Mouse (Mus musculus) gastrocnemius, adult 2 months (tissue): Measurements from ENCODE around the gene Hpcal1. TPM values are rescaled to one million over a fixed set of nuclear protein-coding genes. Genes with fewer than 3 reads are reported as not detected.

Experiments used
- DNase-seq: peaks from one replicate; pipeline ENCODE4 v3.0.0; 2022
- H3K27ac ChIP-seq: fragments of 200-600 bp; 2 replicates; pipeline ENCODE4 v1.8.1; 2022; ENCODE audit warnings: mild to moderate bottlenecking
- H3K4me3 ChIP-seq: fragments of 200-600 bp; 2 replicates; pipeline ENCODE4 v1.8.1; 2022; ENCODE audit warnings: mild to moderate bottlenecking, moderate library complexity
- CTCF ChIP-seq: fragments of 200-600 bp; IDR thresholded peaks from 2 replicates; pipeline ENCODE4 v1.8.1; 2022; ENCODE audit warnings: antibody characterized with exemption, mild to moderate bottlenecking, moderate library complexity
- intact Hi-C: fragments of 180-260 bp; cut with DNase I; formaldehyde crosslinking; loops from one replicate; pipeline ENCODE4 v1.15.1; 2025
- total RNA-seq, 2 experiments: library from RNA; stranded (reverse); gene quantifications; 2 replicates each; pipeline ENCODE4 v1.2.3; 2021

Hpcal1 gene
- total RNA-seq, 2 experiments from 2014 or later: 4.8 to 10.3 TPM

DNA sequence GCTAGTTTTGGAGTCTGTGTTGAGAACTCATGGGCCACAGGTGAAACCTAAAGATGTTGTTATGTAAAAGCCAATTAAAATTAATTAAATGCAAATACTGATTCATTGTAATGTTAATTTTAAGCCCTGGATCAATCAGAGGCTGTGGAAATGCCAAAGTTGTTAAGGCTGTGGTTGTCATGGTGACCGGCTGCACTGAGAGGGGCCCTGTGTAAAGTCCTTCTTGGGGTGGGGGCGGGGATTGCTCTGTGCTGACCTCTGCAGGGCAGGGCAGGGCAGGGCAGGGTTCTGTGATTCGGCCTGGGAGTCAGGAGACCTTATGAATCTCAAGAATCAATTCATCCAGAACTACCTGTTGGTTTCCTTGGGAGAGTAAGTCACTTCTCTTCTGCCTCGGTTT lies 18.8 kb downstream of the Hpcal1 start:
- TF ChIP-seq CTCF: peak; percentile 26; the same call in 1 of the 2 replicates

GRCm38 (mm10) chr12:17709926-17710746 lies 19.5 kb downstream of the Hpcal1 start:
- intact Hi-C loops: no loop called here

More for the DNA sequence above, 18.8 kb downstream of the Hpcal1 start:
- no peak for DNase-seq
- intact Hi-C loops: no loop called here
- Histone ChIP-seq H3K4me3 (no peak overlapping the region), H3K27ac (no peak overlapping the region)

GRCm38 (mm10) chr12:17710747-17711092 lies 20.1 kb downstream of the Hpcal1 start:
- intact Hi-C loops: no loop called here
- DNase-seq: no peak
- H3K4me3 ChIP-seq: no peak overlapping the region
- peak overlapping the region; percentile 31; the same call in 1 of the 2 replicates for H3K27ac ChIP-seq
- TF ChIP-seq CTCF: no peak

More at GRCm38 (mm10) chr12:17709926-17710746, 19.5 kb downstream of the Hpcal1 start:
- DNase-seq: no peak
- H3K27ac ChIP-seq: peak overlapping the region; percentile 31; the same call in 1 of the 2 replicates
- TF ChIP-seq CTCF: no peak
- peak overlapping the region; percentile 9; the same call in 1 of the 2 replicates for H3K4me3 ChIP-seq

- TF ChIP-seq CTCF: no peak
- Histone ChIP-seq H3K27ac (no peak overlapping the region), H3K4me3 (no peak overlapping the region)
- intact Hi-C loops: no loop called here
- DNase-seq: no peak
These were observed 21.2 kb downstream of the Hpcal1 start for GRCm38 (mm10) chr12:17711731-17712388.

DNA sequence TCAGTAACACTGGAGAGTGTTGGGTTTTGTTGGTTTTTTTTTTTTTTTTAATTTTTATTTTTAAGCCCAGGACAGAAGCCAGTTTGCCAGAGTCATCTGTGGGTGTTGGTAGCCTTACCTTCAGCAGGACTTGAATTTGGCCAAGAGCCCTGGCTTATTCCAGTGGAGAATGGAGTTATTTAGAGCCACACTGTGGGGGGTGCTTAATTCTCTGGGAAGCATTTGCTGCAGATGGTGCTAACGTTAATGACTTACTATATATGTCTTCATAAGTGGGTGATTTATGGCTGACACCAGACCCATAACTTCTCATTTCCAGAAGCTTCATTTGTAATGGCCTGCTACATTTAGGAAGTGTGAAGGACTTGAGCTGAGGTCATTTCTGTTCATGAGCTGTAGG lies 21.9 kb downstream of the Hpcal1 start:
- Histone ChIP-seq H3K27ac (no peak overlapping the region), H3K4me3 (no peak overlapping the region)
- intact Hi-C loops: no loop called here
- TF ChIP-seq CTCF: no peak
- no peak for DNase-seq

GRCm38 (mm10) chr12:17715720-17716478 lies 25.2 kb downstream of the Hpcal1 start:
- no peak for TF ChIP-seq CTCF
- Histone ChIP-seq H3K27ac (no peak overlapping the region), H3K4me3 (no peak overlapping the region)
- no peak for DNase-seq
- intact Hi-C loops: no loop called here

DNA sequence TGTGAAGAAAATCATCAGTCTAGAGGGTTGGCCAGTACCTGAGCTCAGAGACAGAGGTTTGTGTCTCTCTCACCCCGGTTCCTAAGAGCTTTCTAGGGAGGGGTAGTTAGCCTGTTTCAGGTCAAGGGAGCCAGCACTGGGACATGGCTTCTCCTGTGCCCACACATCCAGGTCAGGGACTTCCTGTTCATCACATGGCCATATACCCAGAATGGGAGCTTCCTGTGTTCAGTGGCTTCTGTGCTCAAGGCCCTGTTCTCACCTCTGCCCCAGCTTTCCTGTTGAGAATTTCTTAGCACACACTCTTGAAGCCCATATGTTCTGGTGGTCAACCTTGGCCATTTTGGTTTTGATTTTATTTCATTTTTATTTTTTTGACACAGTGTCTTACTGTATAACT lies 26.6 kb downstream of the Hpcal1 start:
- DNase-seq: no peak
- intact Hi-C loops: no loop called here
- no peak for TF ChIP-seq CTCF
- Histone ChIP-seq H3K27ac (no peak overlapping the region), H3K4me3 (no peak overlapping the region)

DNA sequence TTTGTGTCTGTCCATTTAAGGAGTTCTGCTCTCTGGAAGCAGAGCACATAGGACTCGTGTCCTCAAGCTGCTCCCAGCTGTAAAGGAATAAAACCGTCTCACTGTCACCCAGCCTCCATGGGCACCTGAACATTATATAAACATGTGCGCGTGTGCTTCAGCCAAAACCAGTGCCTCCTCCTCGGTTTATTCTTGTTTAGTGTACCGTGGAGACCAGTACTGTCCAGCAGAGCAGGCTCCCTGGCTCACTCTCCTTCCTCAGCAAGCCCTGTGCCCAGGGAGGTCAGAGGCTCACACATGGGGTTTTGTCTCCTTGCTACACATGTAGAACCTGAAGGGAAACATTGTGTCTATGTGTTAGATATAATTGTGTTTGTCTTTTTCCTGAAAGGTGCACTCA lies 27.5 kb downstream of the Hpcal1 start:
- DNase-seq: no peak
- intact Hi-C loops: no loop called here
- no peak overlapping the region for H3K4me3 ChIP-seq
- H3K27ac ChIP-seq: no peak overlapping the region
- no peak for TF ChIP-seq CTCF

DNA sequence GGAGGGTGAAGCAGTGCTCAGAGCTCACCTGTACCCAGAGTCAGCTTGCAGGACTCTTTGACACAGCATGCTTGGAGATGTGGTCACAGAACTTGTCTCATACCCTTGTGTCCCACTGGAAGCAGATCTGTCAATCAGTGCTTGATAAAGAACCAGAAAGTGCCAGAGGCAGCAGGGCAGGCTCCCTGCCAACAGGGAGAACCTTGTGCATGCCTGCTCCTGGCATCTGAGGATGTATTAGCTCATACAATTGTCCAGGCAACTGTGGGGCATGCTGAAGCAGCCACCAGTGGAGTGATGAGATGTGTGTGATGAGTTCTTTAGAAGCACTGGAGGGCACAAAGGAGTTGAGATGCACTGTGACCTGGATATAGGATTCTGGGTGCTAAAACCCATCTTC lies 30.4 kb downstream of the Hpcal1 start:
- Histone ChIP-seq H3K27ac (no peak overlapping the region), H3K4me3 (no peak overlapping the region)
- TF ChIP-seq CTCF: no peak
- DNase-seq: no peak
- intact Hi-C loops: no loop called here

- TF ChIP-seq CTCF: no peak
- DNase-seq: no peak
- no peak overlapping the region for H3K4me3 ChIP-seq
- intact Hi-C loops: no loop called here
- H3K27ac ChIP-seq: no peak overlapping the region
These were observed 32.0 kb downstream of the Hpcal1 start for GRCm38 (mm10) chr12:17722452-17723181.

- intact Hi-C loops: no loop called here
- H3K27ac ChIP-seq: no peak overlapping the region
- no peak for TF ChIP-seq CTCF
- DNase-seq: no peak
- no peak overlapping the region for H3K4me3 ChIP-seq
These were observed 32.5 kb downstream of the Hpcal1 start for GRCm38 (mm10) chr12:17723182-17723570.

DNA sequence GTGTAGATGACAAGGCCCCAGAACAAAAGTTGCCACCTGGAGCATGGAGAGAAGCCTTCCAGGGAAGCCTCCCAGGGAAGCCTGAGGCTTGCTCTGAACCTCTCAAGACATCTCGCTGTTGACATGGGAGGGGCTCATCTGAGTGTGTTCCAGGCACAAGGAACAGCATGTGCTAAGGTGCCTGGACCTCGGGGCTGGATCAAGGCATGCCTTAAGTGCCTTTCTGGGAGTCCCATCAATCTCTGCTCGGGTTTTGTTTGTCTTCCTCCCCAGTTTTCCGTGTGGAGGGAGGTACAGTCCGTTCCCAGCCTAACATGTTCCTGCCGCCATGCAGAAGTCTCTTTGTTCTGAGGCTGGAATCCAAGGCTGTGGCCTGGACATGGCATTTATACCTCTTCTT lies 33.3 kb downstream of the Hpcal1 start:
- no peak for TF ChIP-seq CTCF
- 0 out of 2 replicates have a peak overlapping the region, but pooled peaks have one; percentile 31 for H3K27ac ChIP-seq
- DNase-seq: no peak
- no peak overlapping the region for H3K4me3 ChIP-seq
- intact Hi-C loops: no loop called here
